Mouse (Mus musculus): ENCODE measurements at regions not wholly inside any gene's neighbourhood (a gene's known extent, or its start where the extent isn't known, plus 50 kb on each side); places are given as distances from the start of the nearest gene placed in this dataset.
"Not testable (repeated sequence)": the region's sequence is repeated elsewhere in the genome, so short reads cannot be mapped to it uniquely, and the experiment has no call there.

- WGBS = 62% methylated on average over 5 of the region's 5 CpGs
Measured at GRCm38 (mm10) chr7:87096500-87096899, 100.6 kb downstream of the Vmn2r79 start.

GRCm38 (mm10) chr7:87099611-87100010, 103.7 kb downstream of the Vmn2r79 start:
- ATAC-seq (ENCODE audit: low FRiP score); H3K4me2 ChIP-seq (replicated peaks); H3K9me3 ChIP-seq (replicated peaks); H3K4me1 ChIP-seq; H3K36me3 ChIP-seq; H3K27ac ChIP-seq; H3K27me3 ChIP-seq; H3K4me3 ChIP-seq; H3K9ac ChIP-seq: not testable (repeated sequence)
- 18% methylated on average over 1 of the region's 1 CpGs for WGBS

More at GRCm38 (mm10) chr7:87096500-87096899, 100.6 kb downstream of the Vmn2r79 start:
- Histone ChIP-seq H3K27me3 (no peaks in the 10 kb centered on the region), H3K4me1 (no peaks in the 10 kb centered on the region), H3K4me2 (replicated peaks) (no peak overlapping the region), H3K36me3 (no peaks in the 10 kb centered on the region), H3K9me3 (replicated peaks) (peaks cover 2% of the 10 kb centered on the region; the same call in 1 of the 2 replicates), H3K27ac (no peak overlapping the region), H3K4me3 (no peak overlapping the region), H3K9ac (no peak overlapping the region)
- ATAC-seq (ENCODE audit: low FRiP score) = no peak

- not testable (repeated sequence) for H3K4me2 ChIP-seq (replicated peaks); H3K36me3 ChIP-seq; H3K9me3 ChIP-seq (replicated peaks); ATAC-seq (ENCODE audit: low FRiP score); H3K4me3 ChIP-seq; H3K9ac ChIP-seq; H3K27me3 ChIP-seq; H3K4me1 ChIP-seq; H3K27ac ChIP-seq
Measured at GRCm38 (mm10) chr7:87100377-87100776, 104.5 kb downstream of the Vmn2r79 start.

- not testable (repeated sequence) for ATAC-seq (ENCODE audit: low FRiP score); H3K9me3 ChIP-seq (replicated peaks)
Measured at GRCm38 (mm10) chr7:87101281-87101680, 105.4 kb downstream of the Vmn2r79 start.

GRCm38 (mm10) chr7:87110312-87110984, 114.5 kb downstream of the Vmn2r79 start:
- no peaks in the 10 kb centered on the region for H3K27me3 ChIP-seq
- peak overlapping the region; percentile 43 for H3K4me2 ChIP-seq (replicated peaks)
- 37% methylated on average over 3 of the region's 3 CpGs for WGBS
- 0 out of 2 replicates have a peak overlapping the region, but pooled peaks have one; percentile 17 for H3K27ac ChIP-seq
- peaks cover 3% of the 10 kb centered on the region; the same call in 1 of the 2 replicates for H3K4me1 ChIP-seq
- no peaks in the 10 kb centered on the region for H3K9me3 ChIP-seq (replicated peaks)
- no peak overlapping the region; the same call in 1 of the 2 replicates for H3K9ac ChIP-seq
- H3K4me3 ChIP-seq = peak overlapping the region; percentile 12
- peak; percentile 84 for ATAC-seq (ENCODE audit: low FRiP score)
- H3K36me3 ChIP-seq = no peaks in the 10 kb centered on the region

More at GRCm38 (mm10) chr7:87101281-87101680, 105.4 kb downstream of the Vmn2r79 start:
- not testable (repeated sequence) for H3K4me2 ChIP-seq (replicated peaks); H3K36me3 ChIP-seq; H3K27ac ChIP-seq; H3K27me3 ChIP-seq; H3K4me3 ChIP-seq; H3K4me1 ChIP-seq; H3K9ac ChIP-seq
- WGBS = 83% methylated on average over 5 of the region's 5 CpGs

- Histone ChIP-seq H3K9me3 (replicated peaks) (no peaks in the 10 kb centered on the region), H3K27ac (0 out of 2 replicates have a peak overlapping the region, but pooled peaks have one; percentile 17), H3K36me3 (no peaks in the 10 kb centered on the region), H3K9ac (no peak overlapping the region; the same call in 1 of the 2 replicates), H3K4me3 (peak overlapping the region; percentile 12), H3K27me3 (no peaks in the 10 kb centered on the region), H3K4me2 (replicated peaks) (peak overlapping the region; percentile 43), H3K4me1 (peaks cover 3% of the 10 kb centered on the region; the same call in 1 of the 2 replicates)
- ATAC-seq (ENCODE audit: low FRiP score) = peak; percentile 62
- 62% methylated on average over 4 of the region's 4 CpGs for WGBS
Measured at GRCm38 (mm10) chr7:87110985-87111372, 115.1 kb downstream of the Vmn2r79 start.

- Histone ChIP-seq H3K27me3 (no peaks in the 10 kb centered on the region), H3K4me2 (replicated peaks) (no peak overlapping the region), H3K9ac (no peak overlapping the region), H3K36me3 (no peaks in the 10 kb centered on the region), H3K4me1 (peaks cover 3% of the 10 kb centered on the region; the same call in 1 of the 2 replicates), H3K9me3 (replicated peaks) (no peaks in the 10 kb centered on the region), H3K4me3 (no peak overlapping the region), H3K27ac (no peak overlapping the region)
- 10% methylated on average over 4 of the region's 4 CpGs for WGBS
- ATAC-seq (ENCODE audit: low FRiP score) = 0 out of 2 replicates have a peak, but pooled peaks have one; percentile 35
Measured at GRCm38 (mm10) chr7:87113654-87114053, 117.7 kb downstream of the Vmn2r79 start.

- no peak overlapping the region for H3K4me2 ChIP-seq (replicated peaks)
- no peak overlapping the region for H3K27ac ChIP-seq
- no peak for ATAC-seq (ENCODE audit: low FRiP score)
- no peak overlapping the region for H3K9ac ChIP-seq
- H3K27me3 ChIP-seq = no peaks in the 10 kb centered on the region
- H3K36me3 ChIP-seq = no peaks in the 10 kb centered on the region
- no peaks in the 10 kb centered on the region for H3K9me3 ChIP-seq (replicated peaks)
- H3K4me3 ChIP-seq = no peak overlapping the region
- 95% methylated on average over 1 of the region's 1 CpGs for WGBS
- no peaks in the 10 kb centered on the region for H3K4me1 ChIP-seq
Measured at GRCm38 (mm10) chr7:87122516-87122915, 123.4 kb upstream of the Nox4 start.

GRCm38 (mm10) chr7:87145896-87146295, 100.0 kb upstream of the Nox4 start:
- ATAC-seq (ENCODE audit: low FRiP score) = no peak
- H3K36me3 ChIP-seq = no peaks in the 10 kb centered on the region
- no peak overlapping the region for H3K4me2 ChIP-seq (replicated peaks)
- H3K27me3 ChIP-seq = no peaks in the 10 kb centered on the region
- no peaks in the 10 kb centered on the region for H3K4me1 ChIP-seq
- no peaks in the 10 kb centered on the region for H3K9me3 ChIP-seq (replicated peaks)
- 79% methylated on average over 1 of the region's 1 CpGs for WGBS
- H3K9ac ChIP-seq = no peak overlapping the region
- no peak overlapping the region for H3K4me3 ChIP-seq
- no peak overlapping the region for H3K27ac ChIP-seq

- ATAC-seq (ENCODE audit: low FRiP score) = no peak
Measured at GRCm38 (mm10) chr7:87147703-87148102, 98.2 kb upstream of the Nox4 start.

GRCm38 (mm10) chr7:87148681-87149080, 97.2 kb upstream of the Nox4 start:
- ATAC-seq (ENCODE audit: low FRiP score) = no peak
- no peak overlapping the region for H3K4me3 ChIP-seq
- no peak overlapping the region for H3K4me2 ChIP-seq (replicated peaks)
- no peaks in the 10 kb centered on the region for H3K36me3 ChIP-seq
- H3K9me3 ChIP-seq (replicated peaks) = no peaks in the 10 kb centered on the region
- no peaks in the 10 kb centered on the region for H3K4me1 ChIP-seq
- no peaks in the 10 kb centered on the region for H3K27me3 ChIP-seq
- H3K9ac ChIP-seq = no peak overlapping the region
- 30% methylated on average over 1 of the region's 1 CpGs for WGBS
- H3K27ac ChIP-seq = no peak overlapping the region

More at GRCm38 (mm10) chr7:87147703-87148102, 98.2 kb upstream of the Nox4 start:
- H3K4me1 ChIP-seq = no peaks in the 10 kb centered on the region
- H3K4me3 ChIP-seq = no peak overlapping the region
- 73% methylated on average over 3 of the region's 3 CpGs for WGBS
- H3K27me3 ChIP-seq = no peaks in the 10 kb centered on the region
- H3K9ac ChIP-seq = no peak overlapping the region
- no peaks in the 10 kb centered on the region for H3K36me3 ChIP-seq
- H3K9me3 ChIP-seq (replicated peaks) = no peaks in the 10 kb centered on the region
- H3K4me2 ChIP-seq (replicated peaks) = no peak overlapping the region
- H3K27ac ChIP-seq = no peak overlapping the region

- Histone ChIP-seq H3K4me1 (no peaks in the 10 kb centered on the region), H3K27me3 (no peaks in the 10 kb centered on the region), H3K9ac (no peak overlapping the region), H3K4me2 (replicated peaks) (no peak overlapping the region), H3K36me3 (no peaks in the 10 kb centered on the region), H3K4me3 (no peak overlapping the region), H3K27ac (no peak overlapping the region), H3K9me3 (replicated peaks) (no peaks in the 10 kb centered on the region)
- no peak for ATAC-seq (ENCODE audit: low FRiP score)
Measured at GRCm38 (mm10) chr7:87150991-87151390, 94.9 kb upstream of the Nox4 start.
